Mouse (Mus musculus) telencephalon, adult 2 months (tissue): ENCODE results near the gene Gm14403.
"Not testable (repeated sequence)": the region's sequence is repeated elsewhere in the genome, so short reads cannot be mapped to it uniquely, and the experiment has no call there.

Source experiments
- DNase-seq: peaks from one replicate; pipeline ENCODE4 v3.0.0-alpha.2; 2011; ENCODE audit warnings: low read depth, low spot score

The Gm14403 gene

GRCm38 (mm10) chr2:177498067-177498466, at the start of gene Gm14403:
Gm14403 (plus strand) TSS chr2:177498215.
- peak; percentile 11 for DNase-seq

- DNase-seq, result not testable (repeated sequence)
Measured at GRCm38 (mm10) chr2:177464676-177465075, 33.3 kb upstream of the Gm14403 start, which contains the start of gene Zfp970. Zfp970 (plus strand) TSS chr2:177464733.

GRCm38 (mm10) chr2:177468222-177468621, 29.8 kb upstream of the Gm14403 start:
- DNase-seq, result not testable (repeated sequence)

- DNase-seq, result not testable (repeated sequence)
Measured at GRCm38 (mm10) chr2:177472261-177472660, 25.8 kb upstream of the Gm14403 start.

- not testable (repeated sequence) for DNase-seq
Measured at GRCm38 (mm10) chr2:177481971-177482370, 16.0 kb upstream of the Gm14403 start.

- DNase-seq, result not testable (repeated sequence)
Measured at GRCm38 (mm10) chr2:177483238-177483948, 14.6 kb upstream of the Gm14403 start.

GRCm38 (mm10) chr2:177499182-177499581, 1.2 kb downstream of the Gm14403 start:
- not testable (repeated sequence) for DNase-seq

- not testable (repeated sequence) for DNase-seq
Measured at GRCm38 (mm10) chr2:177505211-177505719, 7.2 kb downstream of the Gm14403 start.

- DNase-seq, result not testable (repeated sequence)
Measured at GRCm38 (mm10) chr2:177511381-177511780, 13.4 kb downstream of the Gm14403 start.

- not testable (repeated sequence) for DNase-seq
Measured at GRCm38 (mm10) chr2:177511972-177512371, 14.0 kb downstream of the Gm14403 start.

GRCm38 (mm10) chr2:177513991-177514479, 16.0 kb downstream of the Gm14403 start:
- not testable (repeated sequence) for DNase-seq

GRCm38 (mm10) chr2:177517746-177518145, 19.7 kb downstream of the Gm14403 start:
- not testable (repeated sequence) for DNase-seq

GRCm38 (mm10) chr2:177518354-177518753, 20.3 kb downstream of the Gm14403 start:
- not testable (repeated sequence) for DNase-seq

- not testable (repeated sequence) for DNase-seq
Measured at GRCm38 (mm10) chr2:177518960-177519359, 20.9 kb downstream of the Gm14403 start.

- DNase-seq, result no peak
Measured at GRCm38 (mm10) chr2:177520035-177520434, 22.0 kb downstream of the Gm14403 start.

GRCm38 (mm10) chr2:177523061-177523460, 25.0 kb downstream of the Gm14403 start:
- DNase-seq, result no peak

- not testable (repeated sequence) for DNase-seq
Measured at GRCm38 (mm10) chr2:177523674-177524073, 25.7 kb downstream of the Gm14403 start.

- not testable (repeated sequence) for DNase-seq
Measured at GRCm38 (mm10) chr2:177524171-177524570, 26.2 kb downstream of the Gm14403 start.

- DNase-seq, result no peak
Measured at GRCm38 (mm10) chr2:177535876-177536275, 37.9 kb downstream of the Gm14403 start.

GRCm38 (mm10) chr2:177537141-177537540, 39.1 kb downstream of the Gm14403 start:
- DNase-seq, result not testable (repeated sequence)

- not testable (repeated sequence) for DNase-seq
Measured at GRCm38 (mm10) chr2:177537717-177538116, 39.7 kb downstream of the Gm14403 start.

GRCm38 (mm10) chr2:177555261-177555660, 57.2 kb downstream of the Gm14403 start:
- DNase-seq, result not testable (repeated sequence)
